Mouse (Mus musculus) bone marrow, adult 2 months (tissue): ENCODE results near the gene Ambp. TPM values are rescaled to one million over a fixed set of nuclear protein-coding genes. Genes with fewer than 3 reads are reported as not detected.

Experiments
- H3K27ac ChIP-seq: fragments of 200-500 bp; 2 replicates; pipeline ENCODE4 v1.5.1; 2012; ENCODE audit warnings: low read depth, mild to moderate bottlenecking, control low read depth, inconsistent platforms, low read length; ENCODE audit not compliant: control insufficient read depth, poor library complexity, insufficient read depth
- H3K4me1 ChIP-seq: fragments of 200-500 bp; 2 replicates; pipeline ENCODE4 v1.6.1; 2011; ENCODE audit warnings: low read length; ENCODE audit not compliant: control insufficient read depth, insufficient read depth
- H3K4me3 ChIP-seq: fragments of 200-500 bp; replicated peaks from 2 replicates; pipeline ENCODE3; 2011; ENCODE audit warnings: mild to moderate bottlenecking, low read depth, low read length, control low read depth; ENCODE audit not compliant: control insufficient read depth
- CTCF ChIP-seq: fragments of 200-500 bp; IDR thresholded peaks from 2 replicates; pipeline ENCODE4 v1.5.1; 2011; ENCODE audit warnings: low read length, control low read depth; ENCODE audit not compliant: control insufficient read depth, insufficient read depth
- POLR2A ChIP-seq: fragments of 200-500 bp; IDR thresholded peaks from 2 replicates; pipeline ENCODE4 v1.6.1; 2011; ENCODE audit warnings: low read depth, mild to moderate bottlenecking, control low read depth, low read length, borderline replicate concordance; ENCODE audit not compliant: control insufficient read depth
- WGBS: fragments of 180-500 bp; shearing (Covaris S2); methylation state at CpG from one replicate; pipeline ENCODE4 v1.1.7; 2018; 5-methylcytosine and 5-hydroxymethylcytosine counted together
- polyA plus RNA-seq: library from polyadenylated mRNA; stranded (reverse); fragments of >200 nt; gene quantifications from 2 replicates; pipeline ENCODE4 v1.2.4, GENCODE M21; 2011; ENCODE audit warnings: low replicate concordance; ENCODE audit not compliant: missing spikeins, insufficient read depth, insufficient read length

Ambp gene
- 2.6 and 11.2 TPM in 2 replicates for polyA plus RNA-seq

- TF ChIP-seq POLR2A (no peak), CTCF (no peak)
- 24% methylated on average over 5 of the region's 5 CpGs for WGBS
- H3K4me1 ChIP-seq, result peaks cover 12% of the 10 kb centered on the region
- no peak within 1 kb of the TSS for H3K4me3 ChIP-seq
- H3K27ac ChIP-seq, result no peak within 1 kb of the TSS
Measured at GRCm38 (mm10) chr4:63154699-63155098, at the start of gene Ambp. Gene Ambp (minus strand): TSS chr4:63154799.

GRCm38 (mm10) chr4:63203874-63204273, 49.3 kb upstream of the Ambp start:
- TF ChIP-seq CTCF, result no peak
- no peak for TF ChIP-seq POLR2A
- 84% methylated on average over 7 of the region's 7 CpGs for WGBS
- Histone ChIP-seq H3K27ac (no peak overlapping the region), H3K4me3 (no peak overlapping the region), H3K4me1 (peaks cover 5% of the 10 kb centered on the region; the same call in 1 of the 2 replicates)

DNA sequence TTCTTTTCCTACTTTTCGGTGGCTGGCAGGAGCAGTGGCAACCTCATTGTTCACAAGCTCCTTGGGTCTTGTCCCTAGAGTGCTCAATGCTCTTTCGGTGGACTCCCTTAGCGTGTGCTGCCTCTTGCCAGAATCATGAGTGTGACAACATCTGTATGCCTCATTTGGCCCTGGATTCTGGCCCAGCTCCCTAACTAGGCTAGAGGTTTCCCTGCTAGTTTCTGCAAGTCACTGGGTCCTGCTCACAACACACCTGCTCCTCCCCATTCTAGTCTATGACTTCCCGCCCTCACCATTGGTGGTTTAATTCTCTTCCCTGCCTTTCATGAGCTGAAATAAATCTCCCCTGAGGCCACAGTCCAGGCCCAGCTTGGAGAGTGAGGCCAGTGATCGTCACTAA, 44.8 kb upstream of the Ambp start:
- Histone ChIP-seq H3K27ac (no peak overlapping the region), H3K4me3 (no peak overlapping the region), H3K4me1 (no peaks in the 10 kb centered on the region)
- TF ChIP-seq POLR2A, result no peak
- TF ChIP-seq CTCF, result no peak
- WGBS, result 87% methylated on average over 5 of the region's 5 CpGs

- H3K4me3 ChIP-seq, result no peak overlapping the region
- H3K4me1 ChIP-seq, result no peaks in the 10 kb centered on the region
- no peak overlapping the region for H3K27ac ChIP-seq
- TF ChIP-seq CTCF (no peak), POLR2A (no peak)
- 84% methylated on average over 2 of the region's 2 CpGs for WGBS
Measured at GRCm38 (mm10) chr4:63194366-63194765, 39.8 kb upstream of the Ambp start.

GRCm38 (mm10) chr4:63191641-63192040, 37.0 kb upstream of the Ambp start:
- H3K4me1 ChIP-seq, result no peaks in the 10 kb centered on the region
- H3K27ac ChIP-seq, result no peak overlapping the region
- no peak overlapping the region for H3K4me3 ChIP-seq
- 84% methylated on average over 5 of the region's 5 CpGs for WGBS
- no peak for TF ChIP-seq CTCF
- no peak for TF ChIP-seq POLR2A

- WGBS, result 39% methylated on average over 21 of the region's 21 CpGs
- Histone ChIP-seq H3K27ac (no peak overlapping the region), H3K4me1 (no peaks in the 10 kb centered on the region), H3K4me3 (no peak overlapping the region)
- no peak for TF ChIP-seq CTCF
- TF ChIP-seq POLR2A, result no peak
Measured at GRCm38 (mm10) chr4:63186281-63186870, 31.8 kb upstream of the Ambp start.

DNA sequence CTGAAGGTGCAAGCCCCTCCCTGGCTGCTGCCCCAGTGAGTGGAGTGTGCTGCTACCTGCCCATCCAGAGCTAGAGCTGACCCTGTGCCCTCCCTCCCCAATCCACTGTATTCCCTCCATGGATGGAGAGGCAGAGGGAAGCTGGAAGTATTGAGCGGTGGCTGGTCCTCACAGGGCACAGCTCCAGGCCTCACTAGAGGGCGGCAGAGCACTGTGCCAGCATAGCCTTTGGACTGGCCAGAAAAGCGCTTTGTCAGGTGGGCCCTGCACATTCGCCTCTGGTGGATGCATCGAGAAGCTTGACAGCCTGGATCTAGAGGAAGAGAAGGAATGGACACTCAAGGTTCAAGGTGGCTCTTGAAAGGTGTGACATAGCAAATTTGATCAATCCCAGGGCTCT, 27.0 kb upstream of the Ambp start:
- Histone ChIP-seq H3K4me1 (no peaks in the 10 kb centered on the region), H3K4me3 (no peak overlapping the region), H3K27ac (no peak overlapping the region)
- peak; percentile 80 for TF ChIP-seq CTCF
- no peak for TF ChIP-seq POLR2A
- 14% methylated on average over 5 of the region's 5 CpGs for WGBS

DNA sequence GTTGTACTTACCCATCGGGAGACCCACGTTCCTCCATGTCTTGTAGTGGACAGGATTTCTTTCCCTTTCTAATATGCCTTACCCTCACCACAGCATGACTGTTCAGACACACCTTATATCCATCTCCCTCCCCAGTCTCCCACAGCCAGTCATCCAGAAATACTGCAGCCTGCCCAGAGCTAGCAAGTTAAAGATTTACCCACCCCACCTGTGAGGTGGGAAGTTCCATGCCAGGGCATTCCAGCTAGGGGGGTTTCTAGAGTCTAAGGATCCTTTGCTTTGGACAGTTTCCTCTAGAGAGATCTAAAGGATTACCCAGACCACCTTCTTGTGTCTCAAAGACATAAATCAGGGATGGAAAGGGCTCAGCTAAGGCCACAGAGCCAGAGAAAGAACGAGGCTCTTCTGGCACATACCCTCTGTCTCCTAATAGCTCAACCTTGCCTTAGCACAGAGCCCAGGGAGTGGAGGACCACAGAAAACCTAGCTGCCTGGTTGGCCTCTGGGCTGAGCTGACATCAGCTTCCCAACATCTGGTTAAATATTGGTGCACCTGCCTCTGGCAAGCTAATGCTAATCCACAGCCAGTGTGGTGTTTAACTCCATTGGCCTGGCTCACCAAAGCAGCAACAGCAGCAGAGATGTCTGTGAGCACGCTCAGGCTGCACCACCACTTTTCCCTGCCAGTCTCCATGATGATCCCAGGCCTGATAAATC, 17.5 kb upstream of the Ambp start, which contains the start of gene Kif12:
TSS of gene Kif12 (minus strand) at position 163 of the 717 bp plus-strand sequence.
- H3K4me1 ChIP-seq, result no peaks in the 10 kb centered on the region
- no peak within 1 kb of the TSS for H3K4me3 ChIP-seq
- WGBS, result 83% methylated on average over 4 of the region's 4 CpGs
- TF ChIP-seq POLR2A (no peak), CTCF (no peak)
- no peak within 1 kb of the TSS for H3K27ac ChIP-seq

DNA sequence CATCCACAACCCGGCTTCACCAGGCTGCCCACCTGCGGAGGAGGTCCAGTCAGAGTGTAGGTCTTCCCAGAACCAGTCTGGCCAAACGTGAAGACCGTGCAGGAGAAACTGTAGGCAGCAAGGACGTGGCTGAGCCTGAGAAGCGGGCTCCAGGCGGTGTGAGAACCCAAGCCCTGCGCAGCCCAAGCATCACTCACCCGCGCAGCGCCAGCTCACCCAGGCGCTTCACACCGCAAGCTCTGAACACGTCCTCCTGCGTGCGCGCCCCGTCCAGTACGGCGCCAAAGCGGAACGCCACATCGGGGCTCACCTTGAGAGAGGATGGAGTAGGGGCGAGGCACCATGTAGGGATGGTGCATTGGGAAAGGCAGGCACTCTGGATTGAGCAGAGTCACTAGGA, 16.5 kb upstream of the Ambp start:
- TF ChIP-seq CTCF, result no peak
- no peak for TF ChIP-seq POLR2A
- WGBS, result 51% methylated on average over 24 of the region's 24 CpGs
- H3K4me3 ChIP-seq, result no peak overlapping the region

More for the DNA sequence above, 16.5 kb upstream of the Ambp start:
- H3K27ac ChIP-seq, result no peak overlapping the region
- no peaks in the 10 kb centered on the region for H3K4me1 ChIP-seq
